In genomic region chr2:180314292-180314691, GRCm38 (mm10) we compare ENCODE assay signal across 22 mouse cellular contexts. TPM values are rescaled to one million over a fixed set of nuclear protein-coding genes. Genes with fewer than 3 reads are reported as not detected.
DNase-seq lines count a peak whose midpoint lies in the region; ATAC-seq and TF ChIP-seq lines count a peak whose summit lies in the region.
"Had no signal": no experiment of that assay in that cellular context is flagged by ENCODE, and none has a peak within 500 bp of the region (broad histone marks: within the 10 kb centered on the region; RNA-seq: fewer than 3 reads in every experiment).

No protein-coding gene starts in this region.

- no peaks in the 10 kb centered on the region for H3K9me3 ChIP-seq in liver, embryonic 13.5 days (replicated peaks)
- H3K9me3 ChIP-seq in liver, postnatal 0 days (ENCODE audit: low read length) = no peaks in the 10 kb centered on the region
- no peaks in the 10 kb centered on the region for H3K9me3 ChIP-seq in intestine, embryonic 15.5 days
- H3K9me3 ChIP-seq in intestine, embryonic 16.5 days (ENCODE audit: control insufficient read depth, low read length) = no peaks in the 10 kb centered on the region
- H3K9me3 ChIP-seq: embryonic facial prominence, embryonic 10.5 days; embryonic facial prominence, embryonic 12.5 days; forebrain, embryonic 13.5 days; forebrain, embryonic 15.5 days had no signal

- H3K27me3 ChIP-seq in liver, embryonic 13.5 days = no peaks in the 10 kb centered on the region
- no peaks in the 10 kb centered on the region for H3K27me3 ChIP-seq in liver, postnatal 0 days (ENCODE audit: insufficient read depth, low read length)
- H3K27me3 ChIP-seq in intestine, embryonic 15.5 days (replicated peaks) = no peaks in the 10 kb centered on the region
- no peaks in the 10 kb centered on the region for H3K27me3 ChIP-seq in intestine, embryonic 16.5 days (replicated peaks; ENCODE audit: control insufficient read depth, insufficient read depth, low read length)
- no peaks in the 10 kb centered on the region for H3K27me3 ChIP-seq in small intestine, adult 2 months (ENCODE audit: control insufficient read depth, insufficient read depth, low read length)
- H3K27me3 ChIP-seq: embryonic facial prominence, embryonic 12.5 days; forebrain, embryonic 15.5 days had no signal

- H3K4me1 ChIP-seq in liver, embryonic 13.5 days (replicated peaks) = no peaks in the 10 kb centered on the region
- no peaks in the 10 kb centered on the region for H3K4me1 ChIP-seq in liver, postnatal 0 days (ENCODE audit: insufficient read depth)
- 0 out of 2 replicates have a peak, but pooled peaks cover 8% of the 10 kb centered on the region for H3K4me1 ChIP-seq in intestine, embryonic 15.5 days (replicated peaks)
- no peaks in the 10 kb centered on the region; the same call in 1 of the 2 replicates for H3K4me1 ChIP-seq in intestine, embryonic 16.5 days (ENCODE audit: control insufficient read depth, insufficient read depth, low read length)
- peaks cover 25% of the 10 kb centered on the region; the same call in 1 of the 2 replicates for H3K4me1 ChIP-seq in small intestine, adult 2 months (ENCODE audit: control insufficient read depth, insufficient read depth, insufficient read length, low read length)
- H3K4me1 ChIP-seq: embryonic facial prominence, embryonic 10.5 days; embryonic facial prominence, embryonic 12.5 days; forebrain, embryonic 13.5 days; forebrain, embryonic 15.5 days had no signal

- TF ChIP-seq POLR2A in small intestine, adult 2 months (IDR thresholded peaks at IDR 0.05; ENCODE audit: low read depth, low read length) = peak; percentile 22; the same call in 1 of the 2 replicates

- 0 out of 2 replicates have a peak, but pooled peaks have one; percentile 20 for ATAC-seq in liver, embryonic 13.5 days (ENCODE audit: low read depth)
- no peak for ATAC-seq in liver, postnatal 0 days
- peak; percentile 87 for ATAC-seq in intestine, embryonic 15.5 days
- ATAC-seq in intestine, embryonic 16.5 days = peak; percentile 92
- ATAC-seq: forebrain, embryonic 13.5 days; forebrain, embryonic 15.5 days had no signal

- no peak for DNase-seq in liver, embryonic 13.5 days
- DNase-seq in liver, postnatal 0 days = no peak
- DNase-seq in kidney, postnatal 25 days = no peak
- DNase-seq in layer of hippocampus, adult 9-11 months = no peak
- DNase-seq: adrenal gland, adult 2 months; adrenal gland, postnatal 10 days; adrenal gland, postnatal 25 days; cerebellum, adult 11 months; cerebellum, adult 18-20 months; cerebellum, adult 8-10 months; cerebellum, adult 9-11 months; cerebellum, postnatal 14 days had no signal

- H3K9ac ChIP-seq in liver, embryonic 13.5 days = no peak overlapping the region
- no peak overlapping the region for H3K9ac ChIP-seq in liver, postnatal 0 days (replicated peaks)
- H3K9ac ChIP-seq in intestine, embryonic 15.5 days = no peak overlapping the region
- no peak overlapping the region for H3K9ac ChIP-seq in intestine, embryonic 16.5 days (ENCODE audit: low read depth, low read length)
- H3K9ac ChIP-seq: embryonic facial prominence, embryonic 12.5 days; forebrain, embryonic 13.5 days; forebrain, embryonic 15.5 days had no signal

- H3K27ac ChIP-seq in liver, embryonic 13.5 days = no peak overlapping the region
- H3K27ac ChIP-seq in liver, postnatal 0 days (ENCODE audit: low read depth) = no peak overlapping the region
- H3K27ac ChIP-seq in intestine, embryonic 15.5 days = 0 out of 2 replicates have a peak overlapping the region, but pooled peaks have one; percentile 44
- H3K27ac ChIP-seq in intestine, embryonic 16.5 days (ENCODE audit: low read length) = peak overlapping the region; percentile 50
- H3K27ac ChIP-seq in small intestine, adult 2 months (ENCODE audit: insufficient read depth, low read depth, low read length) = peak overlapping the region; percentile 89
- H3K27ac ChIP-seq: embryonic facial prominence, embryonic 10.5 days; embryonic facial prominence, embryonic 12.5 days; forebrain, embryonic 13.5 days; forebrain, embryonic 15.5 days had no signal

- WGBS in liver, embryonic 13.5 days (ENCODE audit: insufficient replicate concordance) = 47% methylated on average over 2 of the region's 2 CpGs
- WGBS in liver, postnatal 0 days (ENCODE audit: insufficient replicate concordance) = 81% methylated on average over 2 of the region's 2 CpGs
- 60% methylated on average over 2 of the region's 2 CpGs for WGBS in intestine, embryonic 15.5 days
- 73% methylated on average over 2 of the region's 2 CpGs for WGBS in intestine, embryonic 16.5 days
- 17% methylated on average over 2 of the region's 2 CpGs for WGBS in small intestine, adult 2 months

- H3K36me3 ChIP-seq in liver, embryonic 13.5 days = no peaks in the 10 kb centered on the region
- H3K36me3 ChIP-seq in liver, postnatal 0 days (replicated peaks; ENCODE audit: insufficient read depth, low read length) = no peaks in the 10 kb centered on the region
- H3K36me3 ChIP-seq in intestine, embryonic 15.5 days = no peaks in the 10 kb centered on the region
- H3K36me3 ChIP-seq in intestine, embryonic 16.5 days (ENCODE audit: control insufficient read depth, insufficient read depth, low read length) = no peaks in the 10 kb centered on the region
- H3K36me3 ChIP-seq in small intestine, adult 2 months (ENCODE audit: control insufficient read depth, insufficient read depth, low read length) = no peaks in the 10 kb centered on the region
- H3K36me3 ChIP-seq: embryonic facial prominence, embryonic 10.5 days; embryonic facial prominence, embryonic 12.5 days; forebrain, embryonic 15.5 days had no signal

- H3K4me3 ChIP-seq in liver, embryonic 13.5 days (replicated peaks) = no peak overlapping the region
- H3K4me3 ChIP-seq in liver, postnatal 0 days (ENCODE audit: low read depth, low read length) = no peak overlapping the region
- no peak overlapping the region for H3K4me3 ChIP-seq in intestine, embryonic 15.5 days (replicated peaks)
- no peak overlapping the region for H3K4me3 ChIP-seq in intestine, embryonic 16.5 days (ENCODE audit: low read length)
- no peak overlapping the region for H3K4me3 ChIP-seq in small intestine, adult 2 months (ENCODE audit: low read depth, low read length)
- H3K4me3 ChIP-seq: embryonic facial prominence, embryonic 10.5 days; embryonic facial prominence, embryonic 12.5 days; forebrain, embryonic 13.5 days; forebrain, embryonic 15.5 days had no signal

- TF ChIP-seq EP300 in liver, postnatal 0 days (IDR thresholded peaks at IDR 0.05; ENCODE audit: low read depth) = no peak

- TF ChIP-seq CTCF in liver, postnatal 0 days (IDR thresholded peaks at IDR 0.05; ENCODE audit: low read depth) = no peak
- TF ChIP-seq CTCF in small intestine, adult 2 months (IDR thresholded peaks at IDR 0.05; ENCODE audit: extremely low read depth, insufficient read length, insufficient replicate concordance, low read depth, low read length) = no peak

- no peak overlapping the region for H3K4me2 ChIP-seq in liver, embryonic 13.5 days
- H3K4me2 ChIP-seq in liver, postnatal 0 days (ENCODE audit: low read depth, low read length) = no peak overlapping the region
- H3K4me2 ChIP-seq in intestine, embryonic 15.5 days (replicated peaks) = peak overlapping the region; percentile 28; the same call in 1 of the 2 replicates
- no peak overlapping the region for H3K4me2 ChIP-seq in intestine, embryonic 16.5 days (ENCODE audit: low read depth, low read length)
- H3K4me2 ChIP-seq: embryonic facial prominence, embryonic 12.5 days; forebrain, embryonic 13.5 days; forebrain, embryonic 15.5 days had no signal

RNA-seq across cellular contexts. Expression of gene Gata5, which starts 20.2 kb away (rescaled TPM):
- 0.76 and 0.90 TPM in 2 replicates for polyA plus RNA-seq in liver, embryonic 13.5 days (2015; fragmentation: Nextera tagmentation; extraction: Ambion mirVana)
- polyA plus RNA-seq in liver, postnatal 0 days (2015; fragmentation: Nextera tagmentation; extraction: Ambion mirVana) = 0.08 and 0.11 TPM in 2 replicates
- 8.6 and 8.8 TPM in 2 replicates for polyA plus RNA-seq in intestine, embryonic 15.5 days (2015; fragmentation: Nextera tagmentation; extraction: Ambion mirVana)
- polyA plus RNA-seq in intestine, embryonic 16.5 days (2015; fragmentation: Nextera tagmentation; extraction: Ambion mirVana) = 10.3 and 11.6 TPM in 2 replicates
- 36.0 and 121 TPM in 2 replicates for polyA plus RNA-seq in small intestine, adult 2 months (2012; rRNA removed)
- polyA plus RNA-seq: C2C12; cortical plate, adult 2 months; embryonic facial prominence, embryonic 14.5 days; forebrain, embryonic 13.5 days; forebrain, embryonic 15.5 days had no signal

RNA-seq across cellular contexts. Expression of gene Rbbp8nl, which starts 24.6 kb away (rescaled TPM):
- polyA plus RNA-seq in liver, embryonic 13.5 days (2015; fragmentation: Nextera tagmentation; extraction: Ambion mirVana) = not detected in 2 replicates
- not detected in 2 replicates for polyA plus RNA-seq in liver, postnatal 0 days (2015; fragmentation: Nextera tagmentation; extraction: Ambion mirVana)
- polyA plus RNA-seq in intestine, embryonic 15.5 days (2015; fragmentation: Nextera tagmentation; extraction: Ambion mirVana) = 2.8 and 3.8 TPM in 2 replicates
- 2.5 TPM in 2 replicates for polyA plus RNA-seq in intestine, embryonic 16.5 days (2015; fragmentation: Nextera tagmentation; extraction: Ambion mirVana)
- 1.2 and 1.6 TPM in 2 replicates for polyA plus RNA-seq in small intestine, adult 2 months (2012; rRNA removed)
- polyA plus RNA-seq: adrenal gland, adult 2 months; C2C12; cortical plate, adult 2 months; forebrain, embryonic 13.5 days; forebrain, embryonic 15.5 days had no signal

RNA-seq across cellular contexts. Expression of gene Cables2, which starts 41.0 kb away (rescaled TPM):
- 4.2 and 4.4 TPM in 2 replicates for polyA plus RNA-seq in liver, embryonic 13.5 days (2015; fragmentation: Nextera tagmentation; extraction: Ambion mirVana)
- polyA plus RNA-seq in liver, postnatal 0 days (2015; fragmentation: Nextera tagmentation; extraction: Ambion mirVana) = 4.7 and 5.2 TPM in 2 replicates
- 11.4 and 12.7 TPM in 2 replicates for polyA plus RNA-seq in intestine, embryonic 15.5 days (2015; fragmentation: Nextera tagmentation; extraction: Ambion mirVana)
- polyA plus RNA-seq in intestine, embryonic 16.5 days (2015; fragmentation: Nextera tagmentation; extraction: Ambion mirVana) = 2.8 and 4.8 TPM in 2 replicates
- polyA plus RNA-seq in small intestine, adult 2 months (2012; rRNA removed) = 15.3 and 32.0 TPM in 2 replicates

RNA-seq across cellular contexts. Expression of gene Rps21, which starts 57.1 kb away (rescaled TPM):
- 525 and 552 TPM in 2 replicates for polyA plus RNA-seq in liver, embryonic 13.5 days (2015; fragmentation: Nextera tagmentation; extraction: Ambion mirVana)
- 382 and 393 TPM in 2 replicates for polyA plus RNA-seq in liver, postnatal 0 days (2015; fragmentation: Nextera tagmentation; extraction: Ambion mirVana)
- polyA plus RNA-seq in intestine, embryonic 15.5 days (2015; fragmentation: Nextera tagmentation; extraction: Ambion mirVana) = 577 and 672 TPM in 2 replicates
- 471 and 487 TPM in 2 replicates for polyA plus RNA-seq in intestine, embryonic 16.5 days (2015; fragmentation: Nextera tagmentation; extraction: Ambion mirVana)
- polyA plus RNA-seq in small intestine, adult 2 months (2012; rRNA removed) = 2,052 and 2,413 TPM in 2 replicates

Comparison
In these comparisons a context has a peak if more than half of its experiments do, and no peak if none do; other contexts are left out.
1. H3K27ac ChIP-seq: peak in intestine, embryonic 15.5 days (single experiment), intestine, embryonic 16.5 days (single experiment) and small intestine, adult 2 months (single experiment); none in liver, embryonic 13.5 days (single experiment) and liver, postnatal 0 days (single experiment).